Mouse (Mus musculus) kidney, embryonic 16.5 days (tissue): ENCODE measurements around the gene Dmpk. TPM values are rescaled to one million over a fixed set of nuclear protein-coding genes. Genes with fewer than 3 reads are reported as not detected.

Source experiments
- ATAC-seq: fragments of 200-750 bp; cut with Nextera tagmentation; 2 replicates; pipeline ENCODE4 v1.8.0; 2017; ENCODE audit warnings: moderate TSS enrichment; ENCODE audit not compliant: low FRiP score, low TSS enrichment
- H3K27ac ChIP-seq: fragments of 300-500 bp; sonication (generic); 2 replicates; pipeline ENCODE4 v1.5.1; 2014; ENCODE audit warnings: low read length
- H3K27me3 ChIP-seq: fragments of 300-500 bp; sonication (generic); 2 replicates; pipeline ENCODE4 v1.6.1; 2014; ENCODE audit warnings: low read length, control low read depth, mixed read lengths; ENCODE audit not compliant: insufficient read depth
- H3K36me3 ChIP-seq: fragments of 300-500 bp; sonication (generic); 2 replicates; pipeline ENCODE4 v1.6.1; 2014; ENCODE audit warnings: low read length, control low read depth, mixed read lengths; ENCODE audit not compliant: insufficient read depth
- H3K4me1 ChIP-seq: fragments of 300-500 bp; sonication (generic); 2 replicates; pipeline ENCODE4 v1.6.1; 2014; ENCODE audit warnings: low read length, control low read depth, mixed read lengths; ENCODE audit not compliant: insufficient read depth
- H3K4me2 ChIP-seq: fragments of 300-500 bp; sonication (generic); replicated peaks from 2 replicates; pipeline ENCODE4 v1.6.1; 2014; ENCODE audit warnings: low read depth, low read length
- H3K4me3 ChIP-seq: fragments of 300-500 bp; sonication (generic); 2 replicates; pipeline ENCODE4 v1.5.1; 2014; ENCODE audit warnings: mild to moderate bottlenecking, low read length
- H3K9ac ChIP-seq: fragments of 300-500 bp; sonication (generic); replicated peaks from 2 replicates; pipeline ENCODE4 v1.6.1; 2014; ENCODE audit warnings: low read length
- H3K9me3 ChIP-seq: fragments of 300-500 bp; sonication (generic); 2 replicates; pipeline ENCODE4 v1.6.1; 2016; ENCODE audit warnings: low read length, control low read depth
- WGBS: fragments of 180-500 bp; shearing (Covaris S2); extraction: QIAGEN DNeasy Blood & Tissue Kit; methylation state at CpG from one replicate; pipeline ENCODE4 v1.1.7; 2014; 5-methylcytosine and 5-hydroxymethylcytosine counted together
- polyA plus RNA-seq: library from polyadenylated mRNA; unstranded; fragments of >200 nt; fragmentation: Nextera tagmentation; extraction: Ambion mirVana; gene quantifications from 2 replicates; pipeline ENCODE4 v1.2.1, GENCODE M21; 2015

The Dmpk gene
- polyA plus RNA-seq = 17.2 and 27.5 TPM in 2 replicates

- H3K4me2 ChIP-seq = peak within 1 kb of the TSS; percentile 50
- H3K36me3 ChIP-seq = peaks cover 41% of the 10 kb centered on the region
- H3K4me1 ChIP-seq = peaks cover 49% of the 10 kb centered on the region
- H3K9ac ChIP-seq = peak within 1 kb of the TSS; percentile 50
- 26% methylated on average over 10 of the region's 10 CpGs for WGBS
- H3K27me3 ChIP-seq = no peaks in the 10 kb centered on the region
- peak; percentile 65 for ATAC-seq
- H3K9me3 ChIP-seq = no peaks in the 10 kb centered on the region
- H3K4me3 ChIP-seq = peak within 1 kb of the TSS; percentile 42
- H3K27ac ChIP-seq = peak within 1 kb of the TSS; percentile 59; the same call in 1 of the 2 replicates
These were observed at the start of gene Dmpk for GRCm38 (mm10) chr7:19083701-19084100. Dmpk (plus strand) TSS chr7:19083849.

DNA sequence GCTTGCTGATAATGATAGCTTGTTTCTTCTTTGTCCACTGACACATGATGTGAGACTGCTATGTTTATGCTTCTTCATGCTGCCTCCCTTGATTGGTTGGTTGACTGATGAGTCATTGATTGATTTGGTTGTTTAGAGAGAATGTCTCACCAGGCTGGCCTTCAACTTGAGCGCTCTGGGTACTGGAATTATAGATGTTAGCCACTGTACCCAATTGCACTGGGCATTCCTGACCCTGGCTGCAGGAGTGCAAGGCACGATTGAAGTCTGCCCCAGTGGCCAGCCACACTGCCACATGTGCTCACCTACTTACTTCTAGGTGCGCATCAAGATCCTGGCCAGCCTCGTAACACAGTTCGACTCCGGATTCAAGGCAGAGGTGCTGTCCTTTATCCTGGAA is 39.0 kb upstream of the Dmpk start:
- no peak for ATAC-seq

GRCm38 (mm10) chr7:19046286-19047069 is 37.2 kb upstream of the Dmpk start:
- Histone ChIP-seq H3K4me1 (no peaks in the 10 kb centered on the region), H3K36me3 (peaks cover 89% of the 10 kb centered on the region), H3K4me3 (no peak overlapping the region), H3K9me3 (no peaks in the 10 kb centered on the region), H3K27ac (no peak overlapping the region), H3K4me2 (no peak overlapping the region), H3K27me3 (no peaks in the 10 kb centered on the region), H3K9ac (no peak overlapping the region)
- no peak for ATAC-seq
- WGBS = 92% methylated on average over 11 of the region's 11 CpGs

More for the DNA sequence above, 39.0 kb upstream of the Dmpk start:
- peaks cover 89% of the 10 kb centered on the region for H3K36me3 ChIP-seq
- H3K27me3 ChIP-seq = no peaks in the 10 kb centered on the region
- H3K4me3 ChIP-seq = no peak overlapping the region
- WGBS = 96% methylated on average over 6 of the region's 6 CpGs
- no peaks in the 10 kb centered on the region for H3K4me1 ChIP-seq
- H3K27ac ChIP-seq = no peak overlapping the region
- H3K4me2 ChIP-seq = no peak overlapping the region
- no peaks in the 10 kb centered on the region for H3K9me3 ChIP-seq
- H3K9ac ChIP-seq = no peak overlapping the region

- no peaks in the 10 kb centered on the region for H3K9me3 ChIP-seq
- ATAC-seq = no peak
- 90% methylated on average over 14 of the region's 14 CpGs for WGBS
These were observed 35.6 kb upstream of the Dmpk start for GRCm38 (mm10) chr7:19048006-19048527.

DNA sequence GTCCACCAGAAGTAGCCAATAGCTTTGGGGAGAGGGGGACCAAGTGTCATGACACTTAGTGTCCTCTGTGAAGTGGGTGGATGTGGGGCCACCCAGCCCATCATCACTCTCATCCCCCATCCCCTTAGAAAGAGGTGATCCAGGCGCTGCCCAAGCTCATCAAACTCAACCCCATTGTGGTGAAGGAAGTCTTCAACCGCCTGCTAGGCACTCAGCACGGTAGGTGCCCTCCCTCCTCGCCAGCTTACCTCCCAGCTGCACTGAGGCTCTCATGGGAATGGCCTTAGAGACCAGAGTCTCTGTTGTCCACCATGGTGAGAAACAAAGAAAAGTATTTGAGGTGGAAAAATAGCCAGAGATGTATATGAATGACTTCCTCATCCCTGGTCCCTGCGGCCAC is 34.4 kb upstream of the Dmpk start:
- Histone ChIP-seq H3K27ac (no peak overlapping the region), H3K9me3 (no peaks in the 10 kb centered on the region), H3K9ac (no peak overlapping the region), H3K4me2 (no peak overlapping the region), H3K4me3 (no peak overlapping the region), H3K36me3 (peaks cover 83% of the 10 kb centered on the region), H3K27me3 (no peaks in the 10 kb centered on the region), H3K4me1 (0 out of 2 replicates have a peak, but pooled peaks cover 2% of the 10 kb centered on the region)
- ATAC-seq = no peak
- WGBS = 91% methylated on average over 5 of the region's 5 CpGs

More at GRCm38 (mm10) chr7:19048006-19048527, 35.6 kb upstream of the Dmpk start:
- Histone ChIP-seq H3K27ac (no peak overlapping the region), H3K4me1 (no peaks in the 10 kb centered on the region), H3K27me3 (no peaks in the 10 kb centered on the region), H3K36me3 (peaks cover 86% of the 10 kb centered on the region), H3K9ac (no peak overlapping the region), H3K4me2 (no peak overlapping the region), H3K4me3 (no peak overlapping the region)

DNA sequence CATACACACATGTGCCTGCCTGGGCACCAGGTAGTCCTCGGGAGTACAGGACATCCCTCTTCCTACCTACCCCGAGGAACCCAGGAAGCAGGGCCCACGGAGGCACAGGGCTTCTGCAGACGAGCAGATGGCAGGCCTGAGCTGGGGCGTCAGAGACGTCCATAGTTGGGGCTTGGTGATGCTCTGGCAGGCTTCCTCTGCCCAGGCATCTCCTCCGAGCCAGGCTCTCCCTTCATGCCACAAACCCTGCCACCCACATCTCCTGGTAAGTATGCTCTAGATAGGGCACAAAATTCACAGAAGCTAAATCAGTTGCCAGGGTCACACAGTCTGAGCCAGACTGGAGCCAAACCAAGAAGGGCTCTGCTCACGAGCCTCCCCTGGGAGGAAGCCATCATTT is 33.5 kb upstream of the Dmpk start:
- WGBS = 83% methylated on average over 8 of the region's 8 CpGs
- no peak for ATAC-seq
- Histone ChIP-seq H3K27ac (no peak overlapping the region), H3K4me1 (0 out of 2 replicates have a peak, but pooled peaks cover 2% of the 10 kb centered on the region), H3K4me2 (no peak overlapping the region), H3K4me3 (no peak overlapping the region), H3K9ac (no peak overlapping the region), H3K36me3 (peaks cover 75% of the 10 kb centered on the region), H3K9me3 (no peaks in the 10 kb centered on the region), H3K27me3 (no peaks in the 10 kb centered on the region)

DNA sequence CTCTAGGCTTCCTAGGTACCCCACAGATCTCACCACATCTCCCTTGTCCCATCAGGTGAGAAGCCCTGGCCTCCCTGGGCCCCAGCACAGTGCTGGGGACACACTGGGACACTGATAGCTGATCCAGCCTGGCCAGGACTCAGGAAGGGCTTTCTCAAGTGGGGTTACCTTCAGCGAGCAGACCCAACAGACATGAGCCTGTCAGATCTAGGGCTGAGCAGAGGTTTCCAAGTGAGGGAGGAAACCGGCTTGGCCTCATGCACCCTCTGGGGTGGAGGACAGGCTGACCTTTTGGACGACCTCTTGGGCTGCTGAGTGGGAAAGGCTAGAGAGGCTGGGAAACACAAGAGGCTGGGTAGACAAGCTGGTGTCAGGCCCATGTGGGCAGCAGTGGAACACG is 32.5 kb upstream of the Dmpk start:
- no peak for ATAC-seq
- Histone ChIP-seq H3K9ac (no peak overlapping the region), H3K4me1 (0 out of 2 replicates have a peak, but pooled peaks cover 2% of the 10 kb centered on the region), H3K4me3 (no peak overlapping the region), H3K9me3 (no peaks in the 10 kb centered on the region), H3K27me3 (no peaks in the 10 kb centered on the region), H3K36me3 (peaks cover 65% of the 10 kb centered on the region), H3K4me2 (no peak overlapping the region), H3K27ac (no peak overlapping the region)
- WGBS = 63% methylated on average over 4 of the region's 4 CpGs

- Histone ChIP-seq H3K4me2 (no peak overlapping the region), H3K27me3 (no peaks in the 10 kb centered on the region), H3K4me3 (no peak overlapping the region), H3K27ac (no peak overlapping the region), H3K36me3 (peaks cover 53% of the 10 kb centered on the region), H3K4me1 (0 out of 2 replicates have a peak, but pooled peaks cover 2% of the 10 kb centered on the region), H3K9me3 (no peaks in the 10 kb centered on the region), H3K9ac (no peak overlapping the region)
- WGBS = 88% methylated on average over 15 of the region's 15 CpGs
- ATAC-seq = no peak
These were observed 31.1 kb upstream of the Dmpk start for GRCm38 (mm10) chr7:19052345-19053135.

- Histone ChIP-seq H3K36me3 (peaks cover 47% of the 10 kb centered on the region), H3K4me2 (no peak overlapping the region), H3K9ac (no peak overlapping the region), H3K4me3 (no peak overlapping the region), H3K4me1 (0 out of 2 replicates have a peak, but pooled peaks cover 2% of the 10 kb centered on the region), H3K27me3 (no peaks in the 10 kb centered on the region), H3K27ac (no peak overlapping the region), H3K9me3 (no peaks in the 10 kb centered on the region)
- ATAC-seq = no peak
- 90% methylated on average over 7 of the region's 7 CpGs for WGBS
These were observed 30.5 kb upstream of the Dmpk start for GRCm38 (mm10) chr7:19053136-19053532.
